29 mouse cellular contexts compared by ENCODE assay signal in genomic region chrX:152505405-152505804, GRCm38 (mm10). TPM values are rescaled to one million over a fixed set of nuclear protein-coding genes. Genes with fewer than 3 reads are reported as not detected.
DNase-seq lines count a peak whose midpoint lies in the region; ATAC-seq and TF ChIP-seq lines count a peak whose summit lies in the region.
"Not testable (repeated sequence)": the region's sequence is repeated elsewhere in the genome, so short reads cannot be mapped to it uniquely, and the experiment has no call there.
"Had no signal": no experiment of that assay in that cellular context is flagged by ENCODE, and none has a peak within 500 bp of the region (broad histone marks: within the 10 kb centered on the region; RNA-seq: fewer than 3 reads in every experiment).

No protein-coding gene starts in this region.

- not testable (repeated sequence) for H3K36me3 ChIP-seq in forebrain, embryonic 15.5 days; hindbrain, postnatal 0 days (ENCODE audit: insufficient read depth, low read length); lung, postnatal 0 days (ENCODE audit: insufficient read depth, low read length); midbrain, embryonic 16.5 days (ENCODE audit: control insufficient read depth, insufficient read depth, low read length)

- not testable (repeated sequence) for TF ChIP-seq EP300 in lung, postnatal 0 days (IDR thresholded peaks at IDR 0.05)

- H3K9ac ChIP-seq in forebrain, embryonic 15.5 days (replicated peaks); hindbrain, postnatal 0 days (replicated peaks; ENCODE audit: low read length); lung, postnatal 0 days (replicated peaks; ENCODE audit: low read depth); midbrain, embryonic 16.5 days (ENCODE audit: low read depth, low read length): not testable (repeated sequence)

- DNase-seq in hindbrain, postnatal 0 days (ENCODE audit: low spot score); lung, postnatal 0 days (ENCODE audit: low spot score): not testable (repeated sequence)

- not testable (repeated sequence) for H3K4me2 ChIP-seq in forebrain, embryonic 15.5 days (replicated peaks); hindbrain, postnatal 0 days (ENCODE audit: low read depth, low read length); lung, postnatal 0 days (replicated peaks; ENCODE audit: low read depth, low read length); midbrain, embryonic 16.5 days (ENCODE audit: low read length)

- WGBS in forebrain, embryonic 15.5 days: no CpG with 5 or more reads among the region's 3 CpGs
- no CpG with 5 or more reads among the region's 3 CpGs for WGBS in hindbrain, postnatal 0 days
- no CpG with 5 or more reads among the region's 3 CpGs for WGBS in lung, postnatal 0 days
- WGBS in midbrain, embryonic 16.5 days: no CpG with 5 or more reads among the region's 3 CpGs

- not testable (repeated sequence) for H3K4me1 ChIP-seq in forebrain, embryonic 15.5 days; hindbrain, postnatal 0 days (ENCODE audit: insufficient read depth, low read length); lung, postnatal 0 days (ENCODE audit: insufficient read depth, low read depth, low read length); midbrain, embryonic 16.5 days (ENCODE audit: control insufficient read depth, insufficient read depth, low read length)

- not testable (repeated sequence) for TF ChIP-seq CTCF in hindbrain, postnatal 0 days (IDR thresholded peaks at IDR 0.05; ENCODE audit: low read depth); lung, postnatal 0 days (IDR thresholded peaks at IDR 0.05)

- not testable (repeated sequence) for H3K4me3 ChIP-seq in forebrain, embryonic 15.5 days; hindbrain, postnatal 0 days (ENCODE audit: low read length); lung, postnatal 0 days (ENCODE audit: low read depth, low read length); midbrain, embryonic 16.5 days (ENCODE audit: low read depth, low read length)

- not testable (repeated sequence) for H3K27me3 ChIP-seq in forebrain, embryonic 15.5 days; hindbrain, postnatal 0 days (ENCODE audit: insufficient read depth, low read length); lung, postnatal 0 days (replicated peaks; ENCODE audit: insufficient read depth, low read length); midbrain, embryonic 16.5 days (ENCODE audit: control insufficient read depth, insufficient read depth, low read depth, low read length)

- not testable (repeated sequence) for H3K27ac ChIP-seq in forebrain, embryonic 15.5 days (replicated peaks); hindbrain, postnatal 0 days; lung, postnatal 0 days (ENCODE audit: low read length); midbrain, embryonic 16.5 days (ENCODE audit: low read length)

- H3K9me3 ChIP-seq in forebrain, embryonic 15.5 days; hindbrain, postnatal 0 days (ENCODE audit: low read length); lung, postnatal 0 days (ENCODE audit: low read length); midbrain, embryonic 16.5 days (replicated peaks; ENCODE audit: control insufficient read depth, low read length, poor library complexity, severe bottlenecking): not testable (repeated sequence)

- ATAC-seq in common myeloid progenitor, adult 5-6 weeks (replicated peaks; ENCODE audit: low read depth, poor library complexity, severe bottlenecking): peak; percentile 80
- 0 out of 2 replicates have a peak, but pooled peaks have one; percentile 35 for ATAC-seq in forebrain, embryonic 15.5 days (replicated peaks)
- ATAC-seq in granulocyte monocyte progenitor cell, adult 5-6 weeks (replicated peaks; ENCODE audit: poor library complexity, severe bottlenecking): peak; percentile 63; the same call in 1 of the 2 replicates
- ATAC-seq in hindbrain, postnatal 0 days: peak; percentile 56; the same call in 1 of the 2 replicates
- ATAC-seq in lung, postnatal 0 days: peak; percentile 38; the same call in 1 of the 2 replicates
- peak; percentile 73 for ATAC-seq in megakaryocyte-erythroid progenitor cell, adult 5-6 weeks (replicated peaks; ENCODE audit: low FRiP score, low TSS enrichment, poor library complexity, severe bottlenecking)
- ATAC-seq in midbrain, embryonic 16.5 days: peak; percentile 64; the same call in 1 of the 2 replicates

RNA-seq across cellular contexts. Expression of gene Cldn34a, which starts 57.7 kb away (rescaled TPM):
- total RNA-seq in common myeloid progenitor, adult 5-6 weeks (2017): not detected in 2 replicates
- polyA plus RNA-seq in forebrain, embryonic 15.5 days (2015; fragmentation: Nextera tagmentation; extraction: Ambion mirVana): not detected in 2 replicates
- total RNA-seq in granulocyte monocyte progenitor cell, adult 5-6 weeks (2014; fragmentation: Nextera tagmentation): not detected in 2 replicates
- total RNA-seq in granulocyte monocyte progenitor cell, adult 5-6 weeks (2017): not detected in 2 replicates
- total RNA-seq in hindbrain, postnatal 0 days (2014; rRNA removed): not detected in 2 replicates
- not detected in 2 replicates for polyA plus RNA-seq in hindbrain, postnatal 0 days (2015; fragmentation: Nextera tagmentation; extraction: Ambion mirVana)
- not detected in 2 replicates for polyA plus RNA-seq in lung, postnatal 0 days (2015; fragmentation: Nextera tagmentation; extraction: Ambion mirVana)
- total RNA-seq in megakaryocyte-erythroid progenitor cell, adult 5-6 weeks (2014; fragmentation: Nextera tagmentation): not detected in 2 replicates
- not detected in 2 replicates for total RNA-seq in megakaryocyte-erythroid progenitor cell, adult 5-6 weeks (2017)
- polyA plus RNA-seq in midbrain, embryonic 16.5 days (2015; fragmentation: Nextera tagmentation; extraction: Ambion mirVana): not detected in 2 replicates
- total RNA-seq: adrenal gland, adult 8-10 months; adrenal gland, postnatal 25 days; gastrocnemius, adult 18-20 months; gastrocnemius, postnatal 10 days; gastrocnemius, postnatal 36 days; heart, adult 8-10 months; heart, postnatal 25 days; MEL had no signal
- polyA plus RNA-seq: activated CD4-positive, CD25-positive, alpha-beta regulatory T cell, adult 4 months; brain, embryonic 14.5 days; C2C12; CD4-positive, CD25-positive, alpha-beta regulatory T cell, adult 4 months; embryonic facial prominence, embryonic 12.5 days; embryonic facial prominence, embryonic 15.5 days; forebrain, embryonic 11.5 days; heart, embryonic 11.5 days; heart, embryonic 14.5 days; heart, postnatal 0 days; hindbrain, embryonic 10.5 days; hindbrain, embryonic 13.5 days; intestine, embryonic 14.5 days; intestine, postnatal 0 days had no signal
